Mouse (Mus musculus) embryonic facial prominence, embryonic 13.5 days (tissue): ENCODE results near the gene Lysmd4. TPM values are rescaled to one million over a fixed set of nuclear protein-coding genes. Genes with fewer than 3 reads are reported as not detected.

Source experiments
- ATAC-seq: fragments of 200-750 bp; cut with Nextera tagmentation; 2 replicates; pipeline ENCODE4 v1.8.0; 2017; ENCODE audit warnings: low read depth; ENCODE audit not compliant: insufficient number of reproducible peaks, insufficient read depth, low FRiP score, low TSS enrichment
- H3K27ac ChIP-seq: fragments of 300-500 bp; sonication (generic); 2 replicates; pipeline ENCODE4 v1.5.1; 2015; ENCODE audit warnings: moderate library complexity, mild to moderate bottlenecking, inconsistent platforms
- H3K27me3 ChIP-seq: fragments of 300-500 bp; sonication (generic); 2 replicates; pipeline ENCODE4 v1.6.1; 2015; ENCODE audit warnings: mild to moderate bottlenecking, inconsistent platforms
- H3K36me3 ChIP-seq: fragments of 300-500 bp; sonication (generic); 2 replicates; pipeline ENCODE4 v1.6.1; 2015; ENCODE audit warnings: mild to moderate bottlenecking, inconsistent platforms
- H3K4me1 ChIP-seq: fragments of 300-500 bp; sonication (generic); 2 replicates; pipeline ENCODE4 v1.6.1; 2015; ENCODE audit warnings: inconsistent platforms
- H3K4me2 ChIP-seq: fragments of 300-500 bp; sonication (generic); 2 replicates; pipeline ENCODE4 v1.6.1; 2015; ENCODE audit warnings: moderate library complexity, mild to moderate bottlenecking, inconsistent platforms
- H3K4me3 ChIP-seq: fragments of 300-500 bp; sonication (generic); 2 replicates; pipeline ENCODE4 v1.5.1; 2015; ENCODE audit warnings: mild to moderate bottlenecking, inconsistent platforms
- H3K9ac ChIP-seq: fragments of 300-500 bp; sonication (generic); 2 replicates; pipeline ENCODE4 v1.6.1; 2015; ENCODE audit warnings: mild to moderate bottlenecking, inconsistent platforms
- H3K9me3 ChIP-seq: fragments of 300-500 bp; sonication (generic); 2 replicates; pipeline ENCODE4 v1.6.1; 2016; ENCODE audit warnings: inconsistent platforms
- WGBS: fragments of 180-500 bp; shearing (Covaris S2); methylation state at CpG from one replicate; pipeline ENCODE4 v1.1.7; 2015; ENCODE audit warnings: mixed read lengths; 5-methylcytosine and 5-hydroxymethylcytosine counted together
- polyA plus RNA-seq: library from polyadenylated mRNA; unstranded; fragments of >200 nt; fragmentation: Nextera tagmentation; extraction: Ambion mirVana; gene quantifications from 2 replicates; pipeline ENCODE4 v1.2.1, GENCODE M21; 2015

Gene Lysmd4
- polyA plus RNA-seq, 1 experiment from 2014 or later = 16.1 TPM

- WGBS = 57% methylated on average over 4 of the region's 4 CpGs
- no peak for ATAC-seq
- peaks cover 8% of the 10 kb centered on the region for H3K4me1 ChIP-seq
Measured at GRCm38 (mm10) chr7:67211971-67212370, 10.4 kb upstream of the Lysmd4 start.

GRCm38 (mm10) chr7:67213589-67213988 lies 8.8 kb upstream of the Lysmd4 start:
- peaks cover 5% of the 10 kb centered on the region; the same call in 1 of the 2 replicates for H3K4me1 ChIP-seq

More at GRCm38 (mm10) chr7:67211971-67212370, 10.4 kb upstream of the Lysmd4 start:
- no peak overlapping the region for H3K4me3 ChIP-seq
- H3K4me2 ChIP-seq = no peak overlapping the region
- H3K27me3 ChIP-seq = no peaks in the 10 kb centered on the region
- H3K9me3 ChIP-seq = no peaks in the 10 kb centered on the region
- H3K9ac ChIP-seq = no peak overlapping the region
- H3K27ac ChIP-seq = no peak overlapping the region
- no peaks in the 10 kb centered on the region for H3K36me3 ChIP-seq

GRCm38 (mm10) chr7:67216351-67216750 lies 6.0 kb upstream of the Lysmd4 start:
- Histone ChIP-seq H3K36me3 (no peaks in the 10 kb centered on the region), H3K27me3 (no peaks in the 10 kb centered on the region), H3K4me3 (no peak overlapping the region), H3K4me1 (peaks cover 5% of the 10 kb centered on the region; the same call in 1 of the 2 replicates), H3K9me3 (no peaks in the 10 kb centered on the region), H3K27ac (no peak overlapping the region), H3K4me2 (no peak overlapping the region), H3K9ac (no peak overlapping the region)
- ATAC-seq = no peak
- WGBS = 81% methylated on average over 6 of the region's 6 CpGs

More at GRCm38 (mm10) chr7:67213589-67213988, 8.8 kb upstream of the Lysmd4 start:
- H3K9ac ChIP-seq = no peak overlapping the region
- no peak overlapping the region for H3K4me3 ChIP-seq
- no peak overlapping the region for H3K4me2 ChIP-seq
- no peaks in the 10 kb centered on the region for H3K36me3 ChIP-seq
- H3K9me3 ChIP-seq = no peaks in the 10 kb centered on the region
- no peak for ATAC-seq
- no peaks in the 10 kb centered on the region for H3K27me3 ChIP-seq
- no peak overlapping the region for H3K27ac ChIP-seq
- 84% methylated on average over 1 of the region's 1 CpGs for WGBS

- ATAC-seq = no peak
- Histone ChIP-seq H3K4me2 (no peak overlapping the region), H3K27me3 (no peaks in the 10 kb centered on the region), H3K9me3 (no peaks in the 10 kb centered on the region), H3K36me3 (no peaks in the 10 kb centered on the region), H3K4me1 (peaks cover 7% of the 10 kb centered on the region; the same call in 1 of the 2 replicates), H3K9ac (no peak overlapping the region), H3K27ac (no peak overlapping the region), H3K4me3 (no peak overlapping the region)
- WGBS = 76% methylated on average over 3 of the region's 3 CpGs
Measured at GRCm38 (mm10) chr7:67217025-67217424, 5.3 kb upstream of the Lysmd4 start.

- 91% methylated on average over 15 of the region's 15 CpGs for WGBS
- Histone ChIP-seq H3K4me2 (no peak overlapping the region), H3K27me3 (no peaks in the 10 kb centered on the region), H3K27ac (no peak overlapping the region), H3K4me1 (peaks cover 17% of the 10 kb centered on the region), H3K9ac (no peak overlapping the region), H3K9me3 (no peaks in the 10 kb centered on the region), H3K36me3 (peaks cover 30% of the 10 kb centered on the region), H3K4me3 (no peak overlapping the region)
- no peak for ATAC-seq
Measured at GRCm38 (mm10) chr7:67225943-67226625, 3.7 kb downstream of the Lysmd4 start.

DNA sequence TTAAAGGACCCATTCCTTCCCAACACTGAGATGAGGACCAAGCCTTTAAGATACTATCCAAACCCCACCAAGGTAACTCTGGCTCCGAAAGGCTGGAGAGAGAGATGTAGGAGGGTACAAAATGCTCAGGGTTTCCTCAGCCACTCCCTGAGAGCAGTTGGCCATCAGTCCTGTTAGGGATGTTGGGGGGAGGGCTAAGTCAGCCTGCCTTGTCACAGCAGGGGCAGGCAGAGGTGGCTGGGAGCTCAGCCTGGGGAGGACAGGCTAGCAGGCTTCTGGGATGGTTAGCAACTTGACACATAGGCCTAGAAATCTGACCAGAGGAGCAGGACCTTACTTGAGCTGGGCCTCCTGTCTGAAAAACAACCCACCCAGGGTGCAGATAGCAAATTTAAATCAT lies 5.2 kb downstream of the Lysmd4 start:
- no peak for ATAC-seq
- H3K4me3 ChIP-seq = no peak overlapping the region
- H3K27ac ChIP-seq = no peak overlapping the region
- H3K36me3 ChIP-seq = peaks cover 37% of the 10 kb centered on the region
- no peak overlapping the region for H3K4me2 ChIP-seq
- no peaks in the 10 kb centered on the region for H3K27me3 ChIP-seq
- WGBS = 80% methylated on average over 1 of the region's 1 CpGs
- no peaks in the 10 kb centered on the region for H3K9me3 ChIP-seq
- peaks cover 13% of the 10 kb centered on the region for H3K4me1 ChIP-seq
- no peak overlapping the region for H3K9ac ChIP-seq

DNA sequence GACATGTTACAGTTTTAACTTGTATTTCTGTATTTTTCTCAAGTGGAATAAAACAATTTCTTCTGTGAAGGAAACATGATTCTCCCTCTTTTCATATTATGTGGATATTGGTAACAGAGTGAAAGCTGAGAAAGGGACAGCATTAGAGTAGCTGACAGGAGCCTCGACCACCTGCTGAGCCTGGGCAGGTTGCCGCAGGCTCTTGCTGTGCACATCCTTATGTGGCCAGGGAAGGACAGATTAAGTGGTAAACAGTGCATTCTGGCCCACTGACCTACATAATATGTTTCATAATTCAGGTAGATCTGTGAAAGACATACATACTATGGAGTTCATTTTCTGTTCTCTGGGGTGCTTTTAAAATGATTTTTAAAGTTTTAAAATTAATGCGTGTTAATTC lies 6.0 kb downstream of the Lysmd4 start:
- Histone ChIP-seq H3K27ac (no peak overlapping the region), H3K36me3 (peaks cover 42% of the 10 kb centered on the region), H3K4me2 (no peak overlapping the region), H3K9me3 (no peaks in the 10 kb centered on the region), H3K9ac (no peak overlapping the region), H3K4me1 (peaks cover 7% of the 10 kb centered on the region), H3K27me3 (no peaks in the 10 kb centered on the region), H3K4me3 (no peak overlapping the region)
- ATAC-seq = no peak
- WGBS = 64% methylated on average over 3 of the region's 3 CpGs

DNA sequence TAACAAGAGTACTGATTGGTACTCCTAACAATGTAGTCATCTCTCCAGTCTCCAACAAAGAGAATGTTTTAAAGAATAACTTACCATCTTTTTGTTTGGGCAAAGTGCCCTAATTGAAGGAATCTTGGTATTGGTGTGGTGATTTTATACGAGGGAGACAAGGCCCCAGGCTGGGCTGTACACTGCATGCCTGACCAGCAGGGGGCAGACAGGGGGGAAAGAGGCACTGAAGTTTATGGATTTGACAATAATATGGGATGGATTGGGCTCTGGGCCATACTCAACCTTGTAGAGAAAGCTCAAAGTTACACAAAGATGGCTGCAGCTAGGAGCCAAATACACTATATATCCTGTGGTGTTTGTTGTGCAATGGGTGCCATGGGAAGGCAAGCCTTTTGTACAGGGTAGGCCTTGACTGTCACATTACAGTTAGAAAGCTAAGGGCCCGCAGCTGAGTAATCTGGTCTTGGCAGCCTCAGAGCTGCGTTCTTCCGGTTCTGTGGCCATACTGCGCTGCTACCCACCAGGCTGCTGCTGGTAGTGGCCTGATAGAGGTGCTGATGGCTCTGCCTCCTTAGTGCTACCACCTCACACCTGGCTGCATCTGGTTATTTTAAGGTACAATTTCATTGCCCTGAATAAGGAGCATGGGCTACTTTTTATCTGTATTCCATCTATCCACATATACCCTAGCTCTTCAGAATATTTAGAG lies 6.7 kb downstream of the Lysmd4 start:
- H3K4me3 ChIP-seq = no peak overlapping the region
- no peak overlapping the region; the same call in 1 of the 2 replicates for H3K27ac ChIP-seq
- H3K4me1 ChIP-seq = 0 out of 2 replicates have a peak, but pooled peaks cover under 1% of the 10 kb centered on the region
- peaks cover 43% of the 10 kb centered on the region for H3K36me3 ChIP-seq
- 84% methylated on average over 5 of the region's 5 CpGs for WGBS
- no peaks in the 10 kb centered on the region for H3K27me3 ChIP-seq
- ATAC-seq = no peak
- H3K9ac ChIP-seq = no peak overlapping the region
- H3K4me2 ChIP-seq = no peak overlapping the region
- H3K9me3 ChIP-seq = no peaks in the 10 kb centered on the region

DNA sequence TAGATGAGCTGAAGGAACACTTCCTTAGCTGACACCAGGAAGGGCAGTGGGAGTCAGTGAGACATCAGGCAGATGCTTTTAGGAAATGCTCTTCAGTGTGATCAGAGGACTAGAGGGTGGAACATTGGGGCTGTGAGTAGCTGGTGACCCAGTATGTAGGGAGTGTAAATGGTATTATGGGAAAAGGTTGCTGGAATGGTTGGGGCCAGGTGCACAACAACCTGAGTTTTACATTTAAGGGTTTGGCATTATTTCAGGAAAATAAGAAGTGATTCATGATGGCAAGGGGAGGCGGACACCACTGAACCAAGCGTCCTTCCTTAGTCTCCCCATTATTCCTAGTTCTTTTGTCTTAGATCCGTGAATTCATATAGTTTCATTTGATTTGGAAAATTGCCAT lies 7.4 kb downstream of the Lysmd4 start:
- Histone ChIP-seq H3K4me1 (no peaks in the 10 kb centered on the region), H3K9ac (no peak overlapping the region), H3K27me3 (no peaks in the 10 kb centered on the region), H3K4me2 (no peak overlapping the region), H3K4me3 (no peak overlapping the region), H3K9me3 (no peaks in the 10 kb centered on the region), H3K36me3 (peaks cover 49% of the 10 kb centered on the region), H3K27ac (no peak overlapping the region)
- ATAC-seq = no peak
- WGBS = 92% methylated on average over 3 of the region's 3 CpGs

DNA sequence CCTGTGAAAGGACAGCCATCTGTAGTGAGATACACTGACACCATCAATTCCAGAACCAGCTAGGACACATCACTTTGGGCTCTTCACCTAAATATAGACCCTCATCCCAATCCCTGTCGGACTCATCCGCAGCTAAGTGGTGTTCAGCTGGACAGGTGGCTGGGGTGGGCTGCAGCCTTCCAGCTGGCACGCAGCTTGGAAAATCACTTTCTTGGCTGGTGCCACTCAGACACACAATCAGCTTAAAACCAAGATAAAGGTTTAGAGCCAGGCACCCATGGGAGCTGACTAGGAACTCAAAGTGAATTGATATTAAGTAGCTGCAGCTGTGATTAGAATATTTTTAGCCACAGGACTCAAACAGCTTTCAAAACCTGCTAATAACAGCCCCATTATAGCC lies 7.9 kb downstream of the Lysmd4 start:
- ATAC-seq = no peak
- Histone ChIP-seq H3K27ac (no peak overlapping the region; the same call in 1 of the 2 replicates), H3K4me2 (no peak overlapping the region), H3K9ac (no peak overlapping the region), H3K36me3 (peaks cover 53% of the 10 kb centered on the region), H3K4me3 (no peak overlapping the region), H3K4me1 (no peaks in the 10 kb centered on the region), H3K27me3 (no peaks in the 10 kb centered on the region), H3K9me3 (no peaks in the 10 kb centered on the region)
- WGBS = 90% methylated on average over 3 of the region's 3 CpGs

- Histone ChIP-seq H3K4me2 (no peak overlapping the region), H3K9ac (no peak overlapping the region), H3K4me3 (no peak overlapping the region), H3K27ac (no peak overlapping the region), H3K36me3 (peaks cover 53% of the 10 kb centered on the region), H3K4me1 (no peaks in the 10 kb centered on the region), H3K9me3 (no peaks in the 10 kb centered on the region), H3K27me3 (no peaks in the 10 kb centered on the region)
- no peak for ATAC-seq
- 85% methylated on average over 3 of the region's 3 CpGs for WGBS
Measured at GRCm38 (mm10) chr7:67230640-67231140, 8.3 kb downstream of the Lysmd4 start.

- 93% methylated on average over 14 of the region's 14 CpGs for WGBS
- no peaks in the 10 kb centered on the region for H3K4me1 ChIP-seq
- H3K9ac ChIP-seq = no peak overlapping the region
Measured at GRCm38 (mm10) chr7:67232504-67232903, 10.2 kb downstream of the Lysmd4 start.

More at GRCm38 (mm10) chr7:67232504-67232903, 10.2 kb downstream of the Lysmd4 start:
- Histone ChIP-seq H3K9me3 (no peaks in the 10 kb centered on the region), H3K36me3 (peaks cover 51% of the 10 kb centered on the region), H3K27me3 (no peaks in the 10 kb centered on the region), H3K4me2 (no peak overlapping the region), H3K27ac (no peak overlapping the region), H3K4me3 (no peak overlapping the region)
- ATAC-seq = no peak
